Mouse (Mus musculus): ENCODE results near the gene Elavl4. TPM values are rescaled to one million over a fixed set of nuclear protein-coding genes. Genes with fewer than 3 reads are reported as not detected.

Gene Elavl4
- polyA plus RNA-seq, 1 experiment from 2014 or later = 325 TPM

GRCm38 (mm10) chr4:110242879-110243278, 108.8 kb downstream of the Elavl4 start:
- no peaks in the 10 kb centered on the region for H3K36me3 ChIP-seq (ENCODE audit: control insufficient read depth, insufficient read depth, low read length)
- DNase-seq (ENCODE audit: low spot score) = no peak
- no peak for ATAC-seq (ENCODE audit: low FRiP score)
- H3K4me2 ChIP-seq (replicated peaks; ENCODE audit: low read depth, low read length) = no peak overlapping the region
- H3K4me1 ChIP-seq (replicated peaks; ENCODE audit: control insufficient read depth, insufficient read depth, low read length) = no peaks in the 10 kb centered on the region
- no peaks in the 10 kb centered on the region for H3K27me3 ChIP-seq (ENCODE audit: control insufficient read depth, insufficient read depth, low read length)
- no peaks in the 10 kb centered on the region for H3K9me3 ChIP-seq (ENCODE audit: control insufficient read depth, low read length)
- H3K9ac ChIP-seq (ENCODE audit: low read depth, low read length) = no peak overlapping the region
- no peak overlapping the region for H3K27ac ChIP-seq (ENCODE audit: low read depth, low read length)
- no peak overlapping the region for H3K4me3 ChIP-seq (ENCODE audit: low read depth, low read length)

DNA sequence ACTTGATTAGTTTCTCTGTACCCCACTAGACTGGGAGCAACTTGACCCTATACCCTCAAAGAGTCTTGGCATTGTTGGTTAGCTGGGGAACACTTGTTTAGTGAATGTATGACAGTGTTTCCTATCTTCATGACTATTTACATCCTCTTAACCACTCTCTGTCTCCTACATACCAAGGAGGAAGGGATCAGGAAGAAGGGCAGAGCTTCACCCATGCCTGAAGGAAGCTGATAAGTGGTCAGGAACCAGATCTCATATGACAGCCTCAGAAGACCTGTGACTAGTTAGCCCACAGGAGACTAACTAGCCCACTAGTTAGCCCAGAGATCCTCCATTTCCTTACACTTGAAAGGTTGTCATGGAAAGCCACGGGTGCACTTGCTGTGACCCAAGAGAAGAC, 117.2 kb downstream of the Elavl4 start:
- H3K27ac ChIP-seq (ENCODE audit: low read depth, low read length) = no peak overlapping the region
- H3K9me3 ChIP-seq (ENCODE audit: control insufficient read depth, low read length) = no peaks in the 10 kb centered on the region
- H3K4me2 ChIP-seq (replicated peaks; ENCODE audit: low read depth, low read length) = no peak overlapping the region
- H3K36me3 ChIP-seq (ENCODE audit: control insufficient read depth, insufficient read depth, low read length) = no peaks in the 10 kb centered on the region
- ATAC-seq (ENCODE audit: low FRiP score) (no peak), DNase-seq (ENCODE audit: low spot score) (no peak)
- no peaks in the 10 kb centered on the region for H3K4me1 ChIP-seq (replicated peaks; ENCODE audit: control insufficient read depth, insufficient read depth, low read length)
- H3K27me3 ChIP-seq (ENCODE audit: control insufficient read depth, insufficient read depth, low read length) = no peaks in the 10 kb centered on the region
- no peak overlapping the region for H3K4me3 ChIP-seq (ENCODE audit: low read depth, low read length)
- H3K9ac ChIP-seq (ENCODE audit: low read depth, low read length) = no peak overlapping the region
- 76% methylated on average over 1 of the region's 1 CpGs for WGBS

- H3K4me3 ChIP-seq (ENCODE audit: low read depth, low read length) = no peak overlapping the region
- DNase-seq (ENCODE audit: low spot score) = no peak
- 83% methylated on average over 3 of the region's 3 CpGs for WGBS
- ATAC-seq (ENCODE audit: low FRiP score) = no peak
- H3K36me3 ChIP-seq (ENCODE audit: control insufficient read depth, insufficient read depth, low read length) = no peaks in the 10 kb centered on the region
- H3K9me3 ChIP-seq (ENCODE audit: control insufficient read depth, low read length) = no peaks in the 10 kb centered on the region
- no peak overlapping the region for H3K27ac ChIP-seq (ENCODE audit: low read depth, low read length)
- H3K4me2 ChIP-seq (replicated peaks; ENCODE audit: low read depth, low read length) = no peak overlapping the region
- no peaks in the 10 kb centered on the region for H3K27me3 ChIP-seq (ENCODE audit: control insufficient read depth, insufficient read depth, low read length)
- no peaks in the 10 kb centered on the region for H3K4me1 ChIP-seq (replicated peaks; ENCODE audit: control insufficient read depth, insufficient read depth, low read length)
- no peak overlapping the region for H3K9ac ChIP-seq (ENCODE audit: low read depth, low read length)
Measured at GRCm38 (mm10) chr4:110232327-110232726, 119.4 kb downstream of the Elavl4 start.

- H3K4me2 ChIP-seq (replicated peaks; ENCODE audit: low read depth, low read length) = no peak overlapping the region
- ATAC-seq (ENCODE audit: low FRiP score) (no peak), DNase-seq (ENCODE audit: low spot score) (no peak)
- H3K4me1 ChIP-seq (replicated peaks; ENCODE audit: control insufficient read depth, insufficient read depth, low read length) = no peaks in the 10 kb centered on the region
- no peak overlapping the region for H3K27ac ChIP-seq (ENCODE audit: low read depth, low read length)
- no peaks in the 10 kb centered on the region for H3K9me3 ChIP-seq (ENCODE audit: control insufficient read depth, low read length)
- H3K27me3 ChIP-seq (ENCODE audit: control insufficient read depth, insufficient read depth, low read length) = no peaks in the 10 kb centered on the region
- H3K4me3 ChIP-seq (ENCODE audit: low read depth, low read length) = no peak overlapping the region
- H3K9ac ChIP-seq (ENCODE audit: low read depth, low read length) = no peak overlapping the region
- WGBS = 90% methylated on average over 4 of the region's 4 CpGs
- no peaks in the 10 kb centered on the region for H3K36me3 ChIP-seq (ENCODE audit: control insufficient read depth, insufficient read depth, low read length)
Measured at GRCm38 (mm10) chr4:110231799-110232198, 119.9 kb downstream of the Elavl4 start.

- Histone ChIP-seq H3K4me1 (replicated peaks; ENCODE audit: control insufficient read depth, insufficient read depth, low read length) (no peaks in the 10 kb centered on the region), H3K9me3 (ENCODE audit: control insufficient read depth, low read length) (no peaks in the 10 kb centered on the region), H3K27me3 (ENCODE audit: control insufficient read depth, insufficient read depth, low read length) (no peaks in the 10 kb centered on the region), H3K4me3 (ENCODE audit: low read depth, low read length) (no peak overlapping the region), H3K4me2 (replicated peaks; ENCODE audit: low read depth, low read length) (no peak overlapping the region), H3K27ac (ENCODE audit: low read depth, low read length) (no peak overlapping the region), H3K9ac (ENCODE audit: low read depth, low read length) (no peak overlapping the region), H3K36me3 (ENCODE audit: control insufficient read depth, insufficient read depth, low read length) (no peaks in the 10 kb centered on the region)
- DNase-seq (ENCODE audit: low spot score) = no peak
- ATAC-seq (ENCODE audit: low FRiP score) = no peak
- WGBS = 98% methylated on average over 1 of the region's 1 CpGs
Measured at GRCm38 (mm10) chr4:110229652-110230051, 122.1 kb downstream of the Elavl4 start.

DNA sequence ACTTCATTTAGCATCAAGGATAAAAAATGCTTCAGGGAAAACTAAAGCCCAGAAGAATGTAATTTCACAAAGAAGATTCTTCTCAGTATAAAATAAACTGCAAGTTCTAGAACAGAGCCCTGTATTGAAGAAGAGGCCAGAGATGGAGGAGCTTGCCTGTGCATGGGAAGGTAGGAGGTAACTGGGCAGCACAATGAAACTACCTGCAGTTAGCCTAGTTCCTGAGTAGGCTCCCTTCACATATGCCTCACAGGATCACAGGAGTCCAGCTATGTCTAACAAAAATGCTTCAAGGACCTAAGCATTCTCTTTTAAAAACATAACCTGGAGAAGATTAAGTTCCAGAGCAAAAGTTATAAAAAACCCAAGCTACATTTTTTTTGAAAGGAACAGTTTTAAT, 122.5 kb downstream of the Elavl4 start:
- no peak overlapping the region for H3K27ac ChIP-seq (ENCODE audit: low read depth, low read length)
- no peak overlapping the region for H3K9ac ChIP-seq (ENCODE audit: low read depth, low read length)
- no peaks in the 10 kb centered on the region for H3K4me1 ChIP-seq (replicated peaks; ENCODE audit: control insufficient read depth, insufficient read depth, low read length)
- H3K36me3 ChIP-seq (ENCODE audit: control insufficient read depth, insufficient read depth, low read length) = no peaks in the 10 kb centered on the region
- no peak overlapping the region for H3K4me2 ChIP-seq (replicated peaks; ENCODE audit: low read depth, low read length)
- no peak overlapping the region for H3K4me3 ChIP-seq (ENCODE audit: low read depth, low read length)
- DNase-seq (ENCODE audit: low spot score) = no peak
- H3K27me3 ChIP-seq (ENCODE audit: control insufficient read depth, insufficient read depth, low read length) = no peaks in the 10 kb centered on the region
- H3K9me3 ChIP-seq (ENCODE audit: control insufficient read depth, low read length) = no peaks in the 10 kb centered on the region
- no peak for ATAC-seq (ENCODE audit: low FRiP score)

GRCm38 (mm10) chr4:110227621-110228031, 124.1 kb downstream of the Elavl4 start:
- 70% methylated on average over 8 of the region's 8 CpGs for WGBS
- H3K4me3 ChIP-seq (ENCODE audit: low read depth, low read length) = no peak overlapping the region
- H3K27ac ChIP-seq (ENCODE audit: low read depth, low read length) = no peak overlapping the region
- H3K27me3 ChIP-seq (ENCODE audit: control insufficient read depth, insufficient read depth, low read length) = no peaks in the 10 kb centered on the region
- H3K36me3 ChIP-seq (ENCODE audit: control insufficient read depth, insufficient read depth, low read length) = no peaks in the 10 kb centered on the region
- no peaks in the 10 kb centered on the region for H3K4me1 ChIP-seq (replicated peaks; ENCODE audit: control insufficient read depth, insufficient read depth, low read length)
- H3K4me2 ChIP-seq (replicated peaks; ENCODE audit: low read depth, low read length) = no peak overlapping the region
- H3K9ac ChIP-seq (ENCODE audit: low read depth, low read length) = no peak overlapping the region
- DNase-seq (ENCODE audit: low spot score) (no peak), ATAC-seq (ENCODE audit: low FRiP score) (no peak)
- no peaks in the 10 kb centered on the region for H3K9me3 ChIP-seq (ENCODE audit: control insufficient read depth, low read length)

GRCm38 (mm10) chr4:110225492-110225891, 126.2 kb downstream of the Elavl4 start:
- Histone ChIP-seq H3K9ac (ENCODE audit: low read depth, low read length) (no peak overlapping the region), H3K9me3 (ENCODE audit: control insufficient read depth, low read length) (no peaks in the 10 kb centered on the region), H3K27me3 (ENCODE audit: control insufficient read depth, insufficient read depth, low read length) (no peaks in the 10 kb centered on the region), H3K36me3 (ENCODE audit: control insufficient read depth, insufficient read depth, low read length) (0 out of 2 replicates have a peak, but pooled peaks cover 3% of the 10 kb centered on the region), H3K4me3 (ENCODE audit: low read depth, low read length) (no peak overlapping the region), H3K4me1 (replicated peaks; ENCODE audit: control insufficient read depth, insufficient read depth, low read length) (no peaks in the 10 kb centered on the region), H3K27ac (ENCODE audit: low read depth, low read length) (no peak overlapping the region), H3K4me2 (replicated peaks; ENCODE audit: low read depth, low read length) (no peak overlapping the region)
- peak; percentile 35 for DNase-seq (ENCODE audit: low spot score)
- ATAC-seq (ENCODE audit: low FRiP score) = 0 out of 2 replicates have a peak, but pooled peaks have one; percentile 59
- WGBS = 81% methylated on average over 10 of the region's 10 CpGs

DNA sequence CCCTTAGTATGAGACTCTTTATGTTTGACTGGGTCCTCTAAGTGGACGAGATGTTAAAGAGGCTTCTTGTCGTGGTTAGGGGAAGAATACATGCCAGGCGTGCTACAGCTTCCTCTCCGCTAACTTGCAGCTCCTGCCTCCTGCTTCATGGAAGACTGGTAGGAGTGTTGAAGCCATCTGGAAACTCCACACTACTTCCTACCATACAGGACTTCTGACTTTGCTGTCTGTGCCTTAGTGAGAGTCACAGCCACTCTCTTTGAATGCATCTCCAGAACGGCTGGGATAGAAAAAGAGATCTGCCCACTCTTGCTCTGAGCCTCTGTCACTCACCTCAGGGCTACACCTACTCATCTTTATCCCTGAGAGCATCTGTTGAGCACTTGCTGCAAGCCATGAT, 132.9 kb downstream of the Elavl4 start:
- Histone ChIP-seq H3K27me3 (ENCODE audit: control insufficient read depth, insufficient read depth, low read length) (no peaks in the 10 kb centered on the region), H3K4me1 (replicated peaks; ENCODE audit: control insufficient read depth, insufficient read depth, low read length) (no peaks in the 10 kb centered on the region), H3K4me3 (ENCODE audit: low read depth, low read length) (no peak overlapping the region), H3K36me3 (ENCODE audit: control insufficient read depth, insufficient read depth, low read length) (0 out of 2 replicates have a peak, but pooled peaks cover 3% of the 10 kb centered on the region), H3K9ac (ENCODE audit: low read depth, low read length) (no peak overlapping the region), H3K4me2 (replicated peaks; ENCODE audit: low read depth, low read length) (no peak overlapping the region), H3K9me3 (ENCODE audit: control insufficient read depth, low read length) (no peaks in the 10 kb centered on the region), H3K27ac (ENCODE audit: low read depth, low read length) (no peak overlapping the region)
- WGBS = 82% methylated on average over 5 of the region's 5 CpGs
- no peak for ATAC-seq (ENCODE audit: low FRiP score)
- no peak for DNase-seq (ENCODE audit: low spot score)
